Mouse (Mus musculus) forebrain, embryonic 11.5 days (tissue): ENCODE measurements at regions not wholly inside any gene's neighbourhood (a gene's known extent, or its start where the extent isn't known, plus 50 kb on each side); places are given as distances from the start of the nearest gene placed in this dataset.
"Not testable (repeated sequence)": the region's sequence is repeated elsewhere in the genome, so short reads cannot be mapped to it uniquely, and the experiment has no call there.

Experiments
- ATAC-seq: fragments of 200-750 bp; cut with Nextera tagmentation; replicated peaks from 2 replicates; pipeline ENCODE4 v1.8.0; 2017; ENCODE audit warnings: moderate TSS enrichment; ENCODE audit not compliant: low FRiP score
- DNase-seq: peaks from one replicate; pipeline ENCODE4 v3.0.0-alpha.2; 2017; ENCODE audit warnings: low spot score
- H3K27ac ChIP-seq: fragments of 300-500 bp; sonication (generic); 2 replicates; pipeline ENCODE4 v1.5.1; 2014; ENCODE audit warnings: low read depth, low read length
- H3K27me3 ChIP-seq: fragments of 300-500 bp; sonication (generic); 2 replicates; pipeline ENCODE4 v1.6.1; 2014; ENCODE audit warnings: mild to moderate bottlenecking, low read length, mixed read lengths; ENCODE audit not compliant: control insufficient read depth, insufficient read depth
- H3K36me3 ChIP-seq: fragments of 300-500 bp; sonication (generic); 2 replicates; pipeline ENCODE4 v1.6.1; 2014; ENCODE audit warnings: mild to moderate bottlenecking, low read length, moderate library complexity, mixed read lengths; ENCODE audit not compliant: control insufficient read depth, insufficient read depth
- H3K4me1 ChIP-seq: fragments of 300-500 bp; sonication (generic); replicated peaks from 2 replicates; pipeline ENCODE4 v1.6.1; 2014; ENCODE audit warnings: low read length, mixed read lengths; ENCODE audit not compliant: control insufficient read depth, insufficient read depth
- H3K4me2 ChIP-seq: fragments of 300-500 bp; sonication (generic); 2 replicates; pipeline ENCODE4 v1.6.1; 2014; ENCODE audit warnings: low read depth, mild to moderate bottlenecking, low read length, moderate library complexity, mixed read lengths; ENCODE audit not compliant: severe bottlenecking
- H3K4me3 ChIP-seq: fragments of 300-500 bp; sonication (generic); 2 replicates; pipeline ENCODE4 v1.5.1; 2014; ENCODE audit warnings: low read depth, low read length
- H3K9ac ChIP-seq: fragments of 300-500 bp; sonication (generic); 2 replicates; pipeline ENCODE4 v1.6.1; 2014; ENCODE audit warnings: low read length
- H3K9me3 ChIP-seq: fragments of 300-500 bp; sonication (generic); 2 replicates; pipeline ENCODE4 v1.6.1; 2016; ENCODE audit warnings: low read length, mixed read lengths; ENCODE audit not compliant: control insufficient read depth
- WGBS: fragments of 180-500 bp; shearing (Covaris S2); extraction: QIAGEN DNeasy Blood & Tissue Kit; methylation state at CpG from one replicate; pipeline ENCODE4 v1.1.7; 2014; 5-methylcytosine and 5-hydroxymethylcytosine counted together

- H3K36me3 ChIP-seq, H3K27ac ChIP-seq, H3K9ac ChIP-seq, H3K27me3 ChIP-seq, H3K4me3 ChIP-seq, H3K4me2 ChIP-seq, ATAC-seq, H3K9me3 ChIP-seq, H3K4me1 ChIP-seq, DNase-seq: not testable (repeated sequence)
- WGBS: 92% methylated on average over 16 of the region's 16 CpGs
Observed at GRCm38 (mm10) chr8:118209301-118209700, 74.2 kb upstream of the Cdh13 start.

- DNase-seq: no peak
- no peaks in the 10 kb centered on the region for H3K9me3 ChIP-seq
- no peak overlapping the region for H3K4me3 ChIP-seq
- H3K9ac ChIP-seq: no peak overlapping the region
- no peak overlapping the region for H3K27ac ChIP-seq
- no peak for ATAC-seq
- no peak overlapping the region for H3K4me2 ChIP-seq
- H3K27me3 ChIP-seq: no peaks in the 10 kb centered on the region
- H3K4me1 ChIP-seq: no peaks in the 10 kb centered on the region
- 93% methylated on average over 6 of the region's 6 CpGs for WGBS
- no peaks in the 10 kb centered on the region for H3K36me3 ChIP-seq
Observed at GRCm38 (mm10) chr8:118190866-118191265, 92.7 kb upstream of the Cdh13 start.

GRCm38 (mm10) chr8:118189226-118189625 is 94.3 kb upstream of the Cdh13 start:
- 58% methylated on average over 15 of the region's 15 CpGs for WGBS
- H3K9me3 ChIP-seq: no peaks in the 10 kb centered on the region
- DNase-seq (no peak), ATAC-seq (no peak)
- no peak overlapping the region for H3K9ac ChIP-seq
- no peaks in the 10 kb centered on the region for H3K36me3 ChIP-seq
- H3K4me3 ChIP-seq: no peak overlapping the region
- H3K4me1 ChIP-seq: no peaks in the 10 kb centered on the region
- H3K4me2 ChIP-seq: no peak overlapping the region
- no peak overlapping the region for H3K27ac ChIP-seq
- no peaks in the 10 kb centered on the region for H3K27me3 ChIP-seq

GRCm38 (mm10) chr8:118169001-118169413 is 114.5 kb upstream of the Cdh13 start:
- H3K9me3 ChIP-seq: no peaks in the 10 kb centered on the region
- no peaks in the 10 kb centered on the region for H3K36me3 ChIP-seq
- ATAC-seq: no peak
- no peak for DNase-seq
- H3K4me3 ChIP-seq: no peak overlapping the region
- no peak overlapping the region for H3K27ac ChIP-seq
- H3K4me2 ChIP-seq: no peak overlapping the region
- H3K27me3 ChIP-seq: no peaks in the 10 kb centered on the region
- H3K9ac ChIP-seq: no peak overlapping the region
- H3K4me1 ChIP-seq: no peaks in the 10 kb centered on the region
- WGBS: 58% methylated on average over 7 of the region's 7 CpGs

- DNase-seq (no peak), ATAC-seq (no peak)
- no peak overlapping the region for H3K27ac ChIP-seq
- no peak overlapping the region for H3K9ac ChIP-seq
- H3K9me3 ChIP-seq: no peaks in the 10 kb centered on the region
- H3K27me3 ChIP-seq: no peaks in the 10 kb centered on the region
- H3K36me3 ChIP-seq: no peaks in the 10 kb centered on the region
- H3K4me3 ChIP-seq: no peak overlapping the region
- no peak overlapping the region for H3K4me2 ChIP-seq
- H3K4me1 ChIP-seq: no peaks in the 10 kb centered on the region
- WGBS: 90% methylated on average over 10 of the region's 10 CpGs
Observed at GRCm38 (mm10) chr8:118162171-118162570, 121.4 kb upstream of the Cdh13 start.

- H3K27ac ChIP-seq: no peak overlapping the region
- no peaks in the 10 kb centered on the region for H3K36me3 ChIP-seq
- H3K4me2 ChIP-seq: no peak overlapping the region
- no peaks in the 10 kb centered on the region for H3K9me3 ChIP-seq
- DNase-seq (no peak), ATAC-seq (peak; percentile 46; the same call in 1 of the 2 replicates)
- 41% methylated on average over 10 of the region's 10 CpGs for WGBS
- H3K9ac ChIP-seq: no peak overlapping the region
- H3K4me3 ChIP-seq: no peak overlapping the region
- H3K4me1 ChIP-seq: 0 out of 2 replicates have a peak, but pooled peaks cover 2% of the 10 kb centered on the region
- H3K27me3 ChIP-seq: no peaks in the 10 kb centered on the region
Observed at GRCm38 (mm10) chr8:118147359-118148205, 136.0 kb upstream of the Cdh13 start.

GRCm38 (mm10) chr8:118144546-118144945 is 139.0 kb upstream of the Cdh13 start:
- Histone ChIP-seq H3K27me3 (no peaks in the 10 kb centered on the region), H3K4me1 (0 out of 2 replicates have a peak, but pooled peaks cover 2% of the 10 kb centered on the region), H3K9me3 (no peaks in the 10 kb centered on the region), H3K27ac (no peak overlapping the region), H3K4me2 (no peak overlapping the region), H3K4me3 (no peak overlapping the region), H3K36me3 (no peaks in the 10 kb centered on the region), H3K9ac (no peak overlapping the region)
- WGBS: 81% methylated on average over 5 of the region's 5 CpGs
- DNase-seq (no peak), ATAC-seq (no peak)

- H3K36me3 ChIP-seq: no peaks in the 10 kb centered on the region
- H3K4me1 ChIP-seq: no peaks in the 10 kb centered on the region
- no peak for ATAC-seq
- no peaks in the 10 kb centered on the region for H3K27me3 ChIP-seq
- H3K4me3 ChIP-seq: no peak overlapping the region
- no peak overlapping the region for H3K9ac ChIP-seq
- 70% methylated on average over 8 of the region's 8 CpGs for WGBS
- H3K9me3 ChIP-seq: no peaks in the 10 kb centered on the region
- no peak for DNase-seq
- no peak overlapping the region for H3K27ac ChIP-seq
- no peak overlapping the region for H3K4me2 ChIP-seq
Observed at GRCm38 (mm10) chr8:118142311-118142710, 141.2 kb upstream of the Cdh13 start.

GRCm38 (mm10) chr8:118139928-118140327 is 143.6 kb upstream of the Cdh13 start:
- no peak overlapping the region for H3K4me3 ChIP-seq
- H3K9me3 ChIP-seq: no peaks in the 10 kb centered on the region

More at GRCm38 (mm10) chr8:118139928-118140327, 143.6 kb upstream of the Cdh13 start:
- Histone ChIP-seq H3K27me3 (no peaks in the 10 kb centered on the region), H3K36me3 (no peaks in the 10 kb centered on the region), H3K27ac (no peak overlapping the region), H3K9ac (no peak overlapping the region), H3K4me1 (no peaks in the 10 kb centered on the region), H3K4me2 (no peak overlapping the region)
- no peak for ATAC-seq
- DNase-seq: no peak
- 81% methylated on average over 6 of the region's 6 CpGs for WGBS
